Mouse (Mus musculus) brain, embryonic 14.5 days (tissue): ENCODE results near the gene Amn1. TPM values are rescaled to one million over a fixed set of nuclear protein-coding genes. Genes with fewer than 3 reads are reported as not detected.
"Not testable (repeated sequence)": the region's sequence is repeated elsewhere in the genome, so short reads cannot be mapped to it uniquely, and the experiment has no call there.

Experiments used
- DNase-seq: peaks from one replicate; pipeline ENCODE4 v3.0.0-alpha.2; 2011; ENCODE audit warnings: low read depth
- CTCF ChIP-seq: fragments of 200-500 bp; IDR thresholded peaks from 2 replicates; pipeline ENCODE4 v1.5.1; 2012; ENCODE audit warnings: inconsistent platforms, mild to moderate bottlenecking, moderate library complexity, borderline replicate concordance; ENCODE audit not compliant: insufficient read depth, insufficient read length; ENCODE audit errors: extremely low read depth
- POLR2A ChIP-seq: fragments of 200-500 bp; IDR thresholded peaks from 2 replicates; pipeline ENCODE4 v1.6.1; 2012; ENCODE audit warnings: mild to moderate bottlenecking, inconsistent platforms, borderline replicate concordance; ENCODE audit not compliant: poor library complexity, insufficient read depth, insufficient read length, severe bottlenecking; ENCODE audit errors: extremely low read depth
- polyA plus RNA-seq: library from polyadenylated mRNA; depleted of rRNA; stranded (reverse); fragments of >200 nt; gene quantifications from 2 replicates; pipeline ENCODE4 v1.2.3, GENCODE M21; 2012

The Amn1 gene
- polyA plus RNA-seq, 1 experiment: 65.0 TPM

DNA sequence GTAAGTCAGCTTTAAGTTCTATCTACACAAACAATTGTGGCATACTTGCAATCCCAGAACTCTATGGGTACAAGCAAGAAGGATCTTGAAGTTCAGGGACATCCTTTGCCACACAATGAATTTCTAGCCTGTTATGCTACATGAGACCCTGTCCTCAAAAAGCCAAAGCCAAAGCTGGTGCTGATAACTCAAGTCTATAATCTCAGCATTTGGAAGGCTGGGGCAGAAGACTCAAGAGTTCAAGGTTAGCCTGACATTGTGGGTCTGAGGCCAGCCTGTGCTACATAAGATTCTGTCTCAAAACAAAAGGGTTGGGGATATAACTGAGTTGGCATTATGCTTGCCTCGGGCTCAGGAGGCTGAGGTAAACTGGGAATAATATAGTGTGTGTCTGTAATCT lies 1.1 kb downstream of the Amn1 start:
- TF ChIP-seq POLR2A: no peak
- no peak for TF ChIP-seq CTCF
- peak; percentile 4 for DNase-seq

DNA sequence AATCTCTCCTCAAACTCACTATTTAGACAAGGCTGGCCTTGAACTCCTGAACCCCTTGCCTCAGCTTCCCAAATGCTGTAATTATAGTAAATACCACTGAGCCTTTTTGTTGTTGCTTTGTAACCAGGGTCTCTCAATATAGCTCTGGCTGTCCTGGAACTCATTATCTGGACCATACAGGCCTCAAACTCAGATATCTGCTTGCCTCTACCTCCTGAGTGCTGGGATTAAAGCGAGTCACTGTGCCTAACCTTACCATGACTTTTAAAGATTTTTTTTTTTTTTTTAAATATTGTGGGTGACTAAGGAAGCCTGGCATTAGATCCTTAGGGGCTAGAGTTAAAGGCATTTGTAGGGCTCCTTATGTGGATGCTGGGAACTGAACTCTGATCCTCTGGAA lies 4.5 kb downstream of the Amn1 start:
- TF ChIP-seq POLR2A (no peak), CTCF (no peak)
- DNase-seq: no peak

DNA sequence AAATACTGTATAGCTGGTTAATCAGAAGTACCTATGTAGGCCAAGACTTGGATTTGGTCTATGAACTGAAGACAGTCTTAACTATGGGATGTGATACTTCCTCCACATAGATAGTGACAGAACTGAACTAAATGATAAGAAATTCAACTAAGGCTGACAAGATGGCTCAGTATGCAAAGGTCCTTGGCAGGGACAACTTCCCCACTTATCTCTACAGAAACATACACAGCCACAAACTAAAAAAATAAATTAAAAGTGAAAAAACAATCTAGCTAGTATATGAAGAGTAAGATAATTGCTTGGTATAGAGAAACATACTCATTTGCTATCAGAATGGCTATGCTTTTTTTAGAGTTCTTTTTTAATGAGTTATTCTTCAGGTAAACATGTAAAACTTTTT lies 9.4 kb downstream of the Amn1 start:
- no peak for DNase-seq
- TF ChIP-seq CTCF: no peak
- no peak for TF ChIP-seq POLR2A

DNA sequence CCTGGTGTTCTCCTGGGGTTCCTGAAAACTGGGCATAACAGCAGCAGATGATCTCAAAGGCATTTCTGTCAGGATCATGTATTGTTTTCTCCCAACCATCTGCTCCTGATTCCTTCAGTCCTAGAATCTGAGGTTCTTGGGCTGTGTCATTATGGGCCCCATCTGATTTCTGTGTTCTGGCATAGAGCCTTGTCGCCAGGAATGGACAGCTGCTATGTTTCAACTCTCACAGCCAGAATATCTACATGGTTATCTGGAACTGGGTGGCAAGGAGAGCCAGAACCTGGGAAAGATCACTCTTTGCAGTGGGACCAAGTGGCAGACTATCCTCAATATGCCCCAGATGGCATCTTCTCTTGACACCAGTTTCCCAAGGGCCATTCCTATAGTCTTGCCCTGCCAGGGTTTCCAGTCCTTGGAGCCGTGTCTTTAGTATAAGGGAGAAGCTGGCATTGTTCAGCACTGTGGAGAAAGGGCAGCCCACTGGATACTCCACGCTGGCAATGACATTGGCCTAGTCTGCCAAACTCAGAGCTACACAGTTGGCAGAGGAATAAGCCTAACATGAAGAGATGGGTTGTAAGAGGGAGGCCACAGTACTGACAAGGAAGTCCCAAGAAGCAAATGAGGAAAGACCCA lies 13.5 kb downstream of the Amn1 start:
- no peak for DNase-seq
- no peak for TF ChIP-seq POLR2A
- no peak for TF ChIP-seq CTCF

DNA sequence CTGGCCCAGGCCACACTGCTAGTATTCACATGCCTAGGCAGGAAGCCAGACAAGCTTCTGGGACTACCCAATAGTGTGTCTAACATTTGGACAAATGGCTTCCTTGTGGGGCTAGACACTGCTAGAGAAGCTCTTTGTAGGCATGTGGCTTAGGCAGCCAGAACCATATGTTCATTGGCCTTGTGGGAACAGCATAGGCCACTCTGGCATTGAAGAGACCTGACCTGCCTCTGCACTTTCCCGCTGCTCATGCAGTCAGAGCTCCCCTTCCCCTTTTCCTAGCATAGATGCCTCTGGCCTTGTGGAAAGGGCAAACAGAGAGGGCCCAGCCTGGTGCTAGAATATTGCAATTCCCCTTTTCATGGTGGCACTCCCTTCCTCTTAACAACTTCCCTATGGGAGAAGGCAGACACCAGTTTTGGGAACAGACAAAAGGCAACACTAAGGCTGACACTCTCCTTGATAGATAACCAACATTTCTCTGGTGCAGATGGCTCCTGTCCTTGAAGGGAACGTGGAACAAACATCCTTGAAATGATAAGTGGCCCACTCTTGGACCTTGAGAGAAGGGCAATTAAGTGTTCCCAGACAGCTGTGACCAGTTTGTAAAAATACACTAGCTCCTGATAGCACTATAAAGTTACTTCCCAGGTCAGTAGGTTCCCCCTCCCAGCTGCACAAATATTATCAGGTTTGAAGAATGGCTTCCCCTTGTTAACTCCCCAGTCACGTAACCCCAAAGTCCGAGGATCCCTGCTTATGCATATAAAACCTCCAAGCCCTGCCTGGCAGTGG lies 14.5 kb downstream of the Amn1 start:
- peak; percentile 9 for DNase-seq
- TF ChIP-seq CTCF: no peak
- TF ChIP-seq POLR2A: no peak

DNA sequence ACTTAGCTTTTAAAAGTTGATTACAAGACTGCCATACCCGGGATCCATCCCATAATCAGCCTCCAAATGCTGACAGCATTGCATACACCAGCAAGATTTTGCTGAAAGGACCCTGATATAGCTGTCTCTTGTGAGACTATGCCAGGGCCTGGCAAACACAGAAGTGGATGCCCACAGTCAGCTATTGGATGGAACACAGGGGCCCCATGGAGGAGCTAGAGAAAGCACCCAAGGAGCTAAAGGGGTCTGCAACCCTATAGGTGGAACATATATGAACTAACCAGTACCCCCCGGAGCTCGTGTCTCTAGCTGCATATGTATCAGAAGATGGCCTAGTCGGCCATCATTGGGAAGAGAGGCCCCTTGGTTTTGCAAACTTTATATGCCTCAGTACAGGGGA lies 18.5 kb downstream of the Amn1 start:
- not testable (repeated sequence) for DNase-seq

DNA sequence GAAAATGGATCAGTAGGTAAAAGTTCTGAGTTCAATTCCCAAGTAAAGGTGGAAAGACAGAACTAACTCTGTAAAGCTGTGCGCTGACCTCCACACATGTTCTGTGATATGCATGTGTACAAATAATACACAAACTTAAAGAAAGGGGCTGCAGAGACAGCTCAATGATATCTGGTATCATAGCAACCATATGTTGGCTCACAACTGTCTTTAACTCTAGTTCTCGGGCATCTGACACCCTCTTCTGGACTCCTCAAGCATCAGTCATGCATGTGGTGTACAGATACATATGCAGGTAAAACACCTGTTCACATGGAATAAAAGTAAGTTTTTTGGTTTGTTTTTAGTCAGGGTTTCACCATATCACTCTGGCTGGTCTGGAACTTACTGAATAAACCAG lies 20.1 kb downstream of the Amn1 start:
- DNase-seq: no peak
- TF ChIP-seq CTCF (no peak), POLR2A (no peak)

DNA sequence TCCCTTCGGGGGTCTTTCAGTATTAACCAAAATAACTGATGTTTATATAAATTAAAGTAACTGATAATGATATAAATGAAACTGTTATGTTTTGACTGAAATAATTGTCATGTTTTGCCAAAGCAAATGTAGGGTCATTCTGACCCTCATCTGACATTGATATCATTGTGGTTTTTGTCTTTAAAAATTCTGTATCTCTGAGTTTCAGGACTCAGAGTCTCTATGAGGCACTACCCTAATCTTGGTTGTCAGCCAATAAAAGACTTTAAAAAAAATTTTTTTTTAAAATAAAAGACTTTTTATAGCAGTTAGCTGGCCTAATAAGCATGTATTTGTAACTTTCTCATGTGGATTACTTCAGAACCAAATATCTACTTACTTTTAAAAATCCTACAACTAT lies 20.8 kb downstream of the Amn1 start:
- no peak for TF ChIP-seq POLR2A
- no peak for TF ChIP-seq CTCF
- no peak for DNase-seq

DNA sequence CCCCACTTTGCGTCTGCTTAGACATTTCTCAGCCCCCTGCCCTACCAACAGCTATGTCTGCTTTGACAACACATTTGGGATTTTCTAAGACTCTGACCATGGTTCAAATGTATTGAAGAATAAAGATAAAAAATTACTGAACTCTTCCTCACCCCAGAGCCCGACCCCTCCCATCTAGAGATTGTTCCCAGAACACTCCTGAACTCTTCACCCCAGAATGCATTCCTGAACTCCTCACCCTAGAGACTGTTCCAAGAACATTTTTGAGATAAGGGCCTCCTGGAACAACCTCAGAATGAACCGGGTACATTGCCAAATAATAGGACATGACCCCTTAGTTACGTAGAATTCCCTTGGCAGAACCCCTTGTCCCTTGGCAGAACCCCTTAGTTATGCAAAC lies 21.5 kb downstream of the Amn1 start:
- DNase-seq: not testable (repeated sequence)

DNA sequence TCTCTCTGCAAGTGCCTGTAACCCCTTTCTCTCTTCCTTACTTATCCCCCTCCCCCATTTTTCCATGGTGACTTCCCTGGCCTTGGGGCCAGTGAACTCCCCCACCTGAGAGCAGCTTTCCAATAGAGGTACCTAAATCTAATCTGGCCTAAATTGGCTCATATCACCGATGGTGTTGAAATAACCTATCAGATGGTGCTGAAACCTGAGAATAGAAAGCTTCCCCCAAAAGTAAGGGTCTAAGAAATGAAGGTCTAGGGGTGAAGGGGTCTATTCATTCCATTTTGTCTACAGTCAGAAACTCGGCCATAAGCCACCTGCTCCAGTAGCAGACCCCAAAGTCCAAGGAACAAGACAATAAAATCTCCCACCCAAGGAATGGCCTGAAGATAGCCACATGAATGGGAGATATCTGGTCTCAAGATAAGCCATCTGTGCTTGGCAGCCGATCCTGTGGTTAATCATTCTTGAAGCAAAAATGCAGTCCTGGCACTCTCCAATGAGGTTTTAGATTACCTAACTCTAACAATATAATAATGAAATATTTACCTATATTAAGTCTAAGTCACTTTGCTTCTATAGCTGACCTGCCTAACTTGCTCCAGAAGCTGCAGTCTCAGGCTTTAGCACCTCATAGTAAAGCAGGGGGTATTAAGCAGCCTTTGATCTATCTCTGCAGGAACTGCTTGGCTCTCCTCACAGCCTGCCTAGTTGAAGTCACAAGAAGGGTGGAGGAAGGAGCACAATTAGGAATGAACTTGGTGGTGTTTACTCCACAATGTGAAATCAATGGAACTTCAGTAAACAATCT lies 33.3 kb downstream of the Amn1 start:
- no peak for DNase-seq
- TF ChIP-seq POLR2A: no peak
- no peak for TF ChIP-seq CTCF

DNA sequence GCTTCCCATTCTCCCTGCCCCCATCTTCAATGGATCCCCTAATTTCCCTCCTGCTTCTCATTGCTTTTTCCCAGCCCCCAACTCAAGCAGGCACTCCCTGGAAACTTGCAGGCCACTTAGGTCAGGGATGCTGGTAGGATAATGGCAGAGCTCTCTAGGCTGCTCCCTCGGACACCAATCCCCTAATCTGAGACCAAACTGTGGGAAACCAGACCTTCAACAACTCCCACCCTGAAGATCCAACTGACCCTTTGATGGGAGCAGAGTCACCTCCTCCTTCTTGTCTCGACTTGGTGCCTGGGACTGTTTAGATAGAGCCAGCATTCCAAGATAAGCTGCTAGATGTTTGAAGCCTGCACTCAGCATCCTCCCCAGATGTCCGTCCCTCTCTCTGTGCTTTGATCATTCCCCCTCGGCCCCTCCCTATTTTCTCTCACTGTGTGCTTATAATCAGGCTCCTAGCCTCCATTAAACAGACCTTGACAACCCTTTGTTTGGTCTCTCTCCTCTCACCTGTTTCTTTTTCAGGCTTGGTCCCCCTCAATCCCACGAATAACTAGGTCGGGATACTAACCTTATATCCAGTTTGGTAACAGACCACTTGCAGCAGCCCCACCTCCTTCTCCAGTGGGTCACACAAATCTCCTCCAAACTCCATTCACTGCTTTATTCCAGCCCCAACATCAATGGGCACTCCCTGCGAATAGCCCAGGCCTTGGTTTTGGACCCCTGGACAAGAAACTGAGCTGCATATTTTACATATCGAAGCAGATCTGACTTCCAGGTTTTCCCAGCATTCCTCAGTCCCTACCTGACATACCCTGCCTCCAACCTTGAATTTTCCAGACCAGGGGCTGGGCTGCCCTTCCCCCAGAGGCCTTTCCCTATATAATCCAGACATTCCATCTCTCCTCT lies 34.1 kb downstream of the Amn1 start:
- no peak for DNase-seq
- no peak for TF ChIP-seq CTCF
- no peak for TF ChIP-seq POLR2A

DNA sequence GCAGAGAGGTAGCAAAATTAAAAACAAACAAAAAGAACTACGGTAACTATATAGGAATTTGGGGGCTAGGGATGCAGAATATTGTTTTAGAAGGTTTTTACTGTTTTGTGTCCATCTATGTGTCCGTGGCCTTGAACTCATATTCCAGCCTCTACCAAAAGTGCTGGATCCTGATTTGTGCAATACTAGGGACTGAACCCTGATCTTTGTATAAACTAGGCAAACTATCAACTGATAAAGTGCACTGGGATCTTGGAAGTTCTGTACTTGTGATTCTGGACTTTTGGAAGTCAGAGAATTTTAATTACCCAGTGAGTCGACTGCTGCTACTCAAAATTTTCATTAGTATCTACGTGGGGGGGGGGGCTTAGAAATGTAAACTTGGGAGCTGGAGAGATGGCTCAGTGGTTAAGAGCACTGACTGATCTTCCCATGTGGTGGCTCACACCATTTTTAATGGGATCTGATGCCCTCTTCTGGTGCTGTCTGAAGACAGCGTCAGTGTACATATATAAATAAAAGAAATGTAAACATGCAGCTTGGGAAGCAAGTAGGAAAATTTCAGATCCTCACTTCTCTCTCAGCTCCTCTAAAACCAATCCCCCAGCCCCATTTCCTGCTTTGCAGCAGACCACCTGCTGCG lies 34.9 kb downstream of the Amn1 start:
- no peak for TF ChIP-seq CTCF
- no peak for TF ChIP-seq POLR2A
- DNase-seq: no peak
